Mouse (Mus musculus) myocyte (in vitro differentiated cells): Measurements from ENCODE around the gene Ncoa3. TPM values are rescaled to one million over a fixed set of nuclear protein-coding genes. Genes with fewer than 3 reads are reported as not detected.

Experiments used
- H3K27me3 ChIP-seq: one replicate; pipeline ENCODE4 v1.6.1; 2011; ENCODE audit not compliant: control insufficient read depth, insufficient read depth, insufficient read length
- H3K36me3 ChIP-seq: one replicate; pipeline ENCODE4 v1.6.1; 2011; ENCODE audit not compliant: control insufficient read depth, insufficient read depth
- H3K4me2 ChIP-seq: one replicate; pipeline ENCODE4 v1.6.1; 2011; ENCODE audit warnings: low read depth, control low read depth
- H3K4me3 ChIP-seq: one replicate; pipeline ENCODE4 v1.5.1; 2011; ENCODE audit warnings: mild to moderate bottlenecking, control low read depth, moderate library complexity
- H3K79me2 ChIP-seq: one replicate; pipeline ENCODE4 v1.6.1; 2011; ENCODE audit not compliant: control insufficient read depth, insufficient read depth
- H3ac ChIP-seq: one replicate; pipeline ENCODE4 v1.6.1; 2011; ENCODE audit not compliant: control insufficient read depth, insufficient read length
- CEBPB ChIP-seq: IDR thresholded peaks from 2 replicates; pipeline ENCODE4 v1.6.1; 2011; ENCODE audit warnings: mild to moderate bottlenecking, moderate library complexity; ENCODE audit not compliant: poor library complexity, insufficient read depth, severe bottlenecking
- E2F4 ChIP-seq: IDR thresholded peaks from one replicate; pipeline ENCODE4 v1.6.1; 2011; ENCODE audit warnings: mild to moderate bottlenecking, control low read depth, moderate library complexity; ENCODE audit not compliant: insufficient read depth
- MAX ChIP-seq: IDR thresholded peaks from one replicate; pipeline ENCODE4 v1.6.1; 2011; ENCODE audit warnings: low read depth, mild to moderate bottlenecking, control low read depth
- MYOD1 ChIP-seq, 3 experiments: IDR thresholded peaks; one replicate each; pipeline ENCODE4 v1.6.1; 2011; ENCODE audit warnings: control low read depth in 2 of 3, low read depth in 2 of 3, mild to moderate bottlenecking in 2 of 3, moderate library complexity in 1 of 3; ENCODE audit not compliant: insufficient read length in 2 of 3, control insufficient read depth in 1 of 3
- MYOG ChIP-seq, 3 experiments: IDR thresholded peaks; one replicate each; pipeline ENCODE4 v1.6.1; 2011; ENCODE audit warnings: control low read depth in 2 of 3, low read depth in 2 of 3, mild to moderate bottlenecking in 2 of 3; ENCODE audit not compliant: insufficient read length in 2 of 3, control insufficient read depth in 1 of 3, insufficient read depth in 1 of 3
- POLR2A ChIP-seq: IDR thresholded peaks from one replicate; pipeline ENCODE4 v1.6.1; 2011; ENCODE audit warnings: low read depth, mild to moderate bottlenecking, control low read depth, moderate library complexity; ENCODE audit not compliant: insufficient read length
- POLR2AphosphoS2 ChIP-seq: IDR thresholded peaks from one replicate; pipeline ENCODE4 v1.6.1; 2011; ENCODE audit warnings: low read depth, control low read depth; ENCODE audit not compliant: insufficient read length
- REST ChIP-seq: IDR thresholded peaks from one replicate; pipeline ENCODE4 v1.6.1; 2011; ENCODE audit warnings: mild to moderate bottlenecking, control low read depth, moderate library complexity; ENCODE audit not compliant: insufficient read depth, insufficient read length
- SRF ChIP-seq: IDR thresholded peaks from one replicate; pipeline ENCODE4 v1.6.1; 2011; ENCODE audit warnings: low read depth; ENCODE audit not compliant: control insufficient read depth, insufficient read length
- TCF12 ChIP-seq: IDR thresholded peaks from one replicate; pipeline ENCODE4 v1.6.1; 2011; ENCODE audit warnings: mild to moderate bottlenecking, control low read depth; ENCODE audit not compliant: poor library complexity, insufficient read depth, severe bottlenecking
- TCF3 ChIP-seq: IDR thresholded peaks from one replicate; pipeline ENCODE4 v1.6.1; 2011; ENCODE audit warnings: low read depth, control low read depth; ENCODE audit not compliant: insufficient read length
- USF1 ChIP-seq: IDR thresholded peaks from one replicate; pipeline ENCODE4 v1.6.1; 2011; ENCODE audit warnings: low read depth, mild to moderate bottlenecking, control low read depth, moderate library complexity
- polyA plus RNA-seq: library from polyadenylated mRNA; unstranded; fragments of >200 nt; fragmentation: generic; extraction: Trizol; gene quantifications from one replicate; pipeline ENCODE4 v1.2.1, GENCODE M21; 2012; ENCODE audit warnings: missing spikeins

Ncoa3 gene
- polyA plus RNA-seq, 1 experiment = 5.8 TPM

DNA sequence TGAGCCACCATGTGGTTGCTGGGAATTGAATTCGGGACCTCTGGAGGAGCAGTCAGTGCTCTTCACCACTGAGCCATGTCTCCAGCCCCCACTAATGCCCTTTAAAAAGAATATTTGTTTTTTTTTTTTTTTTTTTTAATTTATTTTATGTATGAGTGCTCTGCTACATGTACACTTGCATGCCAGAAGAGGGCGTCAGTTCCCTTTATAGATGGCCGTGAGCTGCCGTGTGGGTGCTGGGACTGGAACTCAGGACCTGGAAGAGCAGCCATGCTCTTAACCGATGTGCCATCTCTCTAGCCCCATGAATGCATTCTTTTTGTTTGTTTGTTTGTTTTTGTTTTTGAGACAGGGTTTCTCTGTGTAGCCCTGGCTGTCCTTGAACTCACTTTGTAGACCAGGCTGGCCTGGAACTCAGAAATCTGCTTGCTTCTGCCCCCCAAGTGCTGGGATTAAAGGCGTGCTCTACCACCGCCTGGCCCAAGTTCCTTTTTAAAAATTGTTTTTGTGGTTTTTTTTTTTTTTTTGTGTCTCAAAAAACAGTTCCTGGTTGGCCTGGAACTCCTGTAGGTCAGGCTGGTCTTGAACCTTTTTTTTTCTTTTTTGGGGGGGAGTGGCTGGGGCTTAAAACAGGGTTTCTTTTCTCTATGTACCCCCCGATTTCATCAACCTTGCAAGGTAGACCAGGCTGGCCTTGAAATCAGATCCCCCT lies 5.0 kb downstream of the Ncoa3 start:
- Histone ChIP-seq H3ac (no peak overlapping the region), H3K4me3 (no peak overlapping the region), H3K79me2 (peaks cover 75% of the 10 kb centered on the region), H3K36me3 (no peaks in the 10 kb centered on the region), H3K4me2 (no peak overlapping the region), H3K27me3 (no peaks in the 10 kb centered on the region)
- TF ChIP-seq E2F4 (no peak), REST (no peak), MYOG (IDR thresholded peaks at IDR 0.05; ENCODE audit: control insufficient read depth in 1 of 3, insufficient read depth in 1 of 3, insufficient read length in 2 of 3, low read depth in 2 of 3) (no peak), TCF12 (no peak), MAX (no peak), SRF (no peak), MYOD1 (IDR thresholded peaks at IDR 0.05; ENCODE audit: control insufficient read depth in 1 of 3, insufficient read length in 2 of 3, low read depth in 2 of 3) (no peak), CEBPB (no peak), POLR2A (no peak), TCF3 (no peak), POLR2AphosphoS2 (no peak), USF1 (no peak)

DNA sequence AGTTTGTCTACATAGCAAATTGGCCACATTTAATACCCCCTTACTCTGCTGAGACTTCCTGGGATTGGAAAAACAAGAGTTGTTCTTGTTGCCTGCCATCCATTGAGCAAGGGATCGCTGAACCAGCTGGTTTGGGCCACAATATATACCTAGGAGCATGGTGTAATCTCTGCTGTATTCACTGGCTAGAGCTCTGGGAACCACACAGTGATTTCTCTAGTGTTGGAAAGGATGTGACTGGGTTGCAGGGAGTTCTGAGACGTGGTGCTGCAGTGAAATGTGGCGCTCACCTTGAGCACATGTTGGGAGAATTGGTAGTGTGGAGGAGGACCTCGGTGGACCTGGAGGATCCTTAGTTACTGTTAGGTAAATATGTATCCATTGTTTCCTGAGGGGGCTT lies 6.5 kb downstream of the Ncoa3 start:
- H3ac ChIP-seq = no peak overlapping the region
- no peak overlapping the region for H3K4me3 ChIP-seq
- no peaks in the 10 kb centered on the region for H3K36me3 ChIP-seq
- no peaks in the 10 kb centered on the region for H3K27me3 ChIP-seq
- no peak overlapping the region for H3K4me2 ChIP-seq
- TF ChIP-seq USF1 = no peak
- no peak for TF ChIP-seq SRF
- TF ChIP-seq REST = no peak
- H3K79me2 ChIP-seq = peaks cover 77% of the 10 kb centered on the region

DNA sequence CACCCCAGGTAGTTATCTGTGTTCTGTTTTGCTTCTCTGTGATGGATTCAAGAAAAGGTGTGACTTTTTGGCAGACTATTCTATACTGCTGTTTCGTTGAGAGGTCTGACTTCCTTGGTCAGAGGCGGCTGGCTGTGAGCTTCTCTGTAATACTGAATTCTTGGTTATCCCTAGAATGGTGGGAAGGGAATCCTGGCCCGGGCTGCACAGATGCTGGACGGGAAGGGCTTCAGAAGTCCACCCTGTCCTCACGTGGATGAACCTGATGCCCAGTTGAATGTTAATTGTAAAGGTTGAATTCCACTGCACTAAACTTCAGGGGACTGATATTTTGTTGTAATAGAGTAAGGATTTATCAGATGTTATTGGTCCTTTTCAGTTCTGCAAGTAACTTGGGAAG lies 7.4 kb downstream of the Ncoa3 start:
- no peak overlapping the region for H3ac ChIP-seq
- H3K4me3 ChIP-seq = no peak overlapping the region
- TF ChIP-seq POLR2AphosphoS2 (no peak), TCF12 (no peak), CEBPB (no peak), SRF (no peak), TCF3 (no peak), POLR2A (no peak), MYOG (IDR thresholded peaks at IDR 0.05; ENCODE audit: control insufficient read depth in 1 of 3, insufficient read depth in 1 of 3, insufficient read length in 2 of 3, low read depth in 2 of 3) (no peak), USF1 (no peak), MAX (no peak)
- no peaks in the 10 kb centered on the region for H3K36me3 ChIP-seq
- H3K4me2 ChIP-seq = no peak overlapping the region
- no peaks in the 10 kb centered on the region for H3K27me3 ChIP-seq
- H3K79me2 ChIP-seq = peaks cover 77% of the 10 kb centered on the region

DNA sequence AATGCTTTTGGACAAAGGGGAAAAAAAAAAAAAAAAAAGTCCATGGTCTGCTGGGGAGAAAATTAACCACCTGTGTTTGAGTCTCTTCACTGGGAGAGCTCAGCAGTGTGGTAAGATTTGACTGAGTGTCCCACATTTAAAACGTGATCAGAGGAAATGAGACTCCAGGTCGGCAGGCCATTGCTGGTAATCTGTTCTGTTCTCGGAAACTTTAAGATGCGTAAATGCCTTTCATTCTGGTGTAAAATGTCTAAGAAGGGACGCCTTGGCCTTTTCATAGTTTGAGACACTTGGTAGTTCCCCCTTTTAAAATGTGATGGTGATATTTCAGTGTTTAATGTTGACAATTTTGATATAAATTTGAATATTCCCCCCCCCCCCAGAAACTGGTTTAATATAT lies 7.8 kb downstream of the Ncoa3 start:
- no peak for TF ChIP-seq MYOD1 (IDR thresholded peaks at IDR 0.05; ENCODE audit: control insufficient read depth in 1 of 3, insufficient read length in 2 of 3, low read depth in 2 of 3)
- no peak for TF ChIP-seq CEBPB
- no peak for TF ChIP-seq POLR2AphosphoS2
- TF ChIP-seq REST = no peak
- TF ChIP-seq TCF3 = no peak
- no peak for TF ChIP-seq USF1
- TF ChIP-seq MAX = no peak
- no peak for TF ChIP-seq E2F4
- TF ChIP-seq MYOG (IDR thresholded peaks at IDR 0.05; ENCODE audit: control insufficient read depth in 1 of 3, insufficient read depth in 1 of 3, insufficient read length in 2 of 3, low read depth in 2 of 3) = no peak
- TF ChIP-seq SRF = no peak
- no peak for TF ChIP-seq POLR2A
- no peak for TF ChIP-seq TCF12
- no peak overlapping the region for H3ac ChIP-seq
- H3K4me2 ChIP-seq = no peak overlapping the region

DNA sequence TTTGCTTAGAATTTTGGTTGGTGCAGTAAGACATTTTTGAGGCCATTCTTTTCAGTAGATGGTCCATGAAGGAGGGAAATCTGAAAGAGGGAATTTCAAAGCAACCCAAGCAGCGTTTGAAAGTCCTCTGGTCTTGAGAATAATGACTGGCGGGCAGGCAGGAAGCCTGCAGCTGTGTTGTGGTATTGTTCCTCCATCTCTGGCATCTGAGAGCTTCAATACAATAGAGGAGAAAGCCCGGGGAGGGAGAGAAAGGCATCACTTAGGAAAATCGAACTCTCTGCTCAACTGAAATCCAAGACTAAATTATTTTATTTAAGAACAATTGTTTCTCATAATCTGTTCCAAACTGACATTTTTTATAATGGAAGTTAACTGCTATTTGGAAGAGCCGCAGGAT lies 8.3 kb downstream of the Ncoa3 start:
- Histone ChIP-seq H3K4me2 (no peak overlapping the region), H3K36me3 (no peaks in the 10 kb centered on the region), H3ac (no peak overlapping the region), H3K27me3 (no peaks in the 10 kb centered on the region), H3K79me2 (peaks cover 77% of the 10 kb centered on the region), H3K4me3 (no peak overlapping the region)
- no peak for TF ChIP-seq POLR2AphosphoS2
- no peak for TF ChIP-seq MAX
- no peak for TF ChIP-seq SRF
- no peak for TF ChIP-seq TCF12
- TF ChIP-seq TCF3 = no peak
- no peak for TF ChIP-seq REST
- TF ChIP-seq E2F4 = no peak
- no peak for TF ChIP-seq MYOG (IDR thresholded peaks at IDR 0.05; ENCODE audit: control insufficient read depth in 1 of 3, insufficient read depth in 1 of 3, insufficient read length in 2 of 3, low read depth in 2 of 3)
- TF ChIP-seq CEBPB = no peak
- no peak for TF ChIP-seq POLR2A
- no peak for TF ChIP-seq MYOD1 (IDR thresholded peaks at IDR 0.05; ENCODE audit: control insufficient read depth in 1 of 3, insufficient read length in 2 of 3, low read depth in 2 of 3)
- no peak for TF ChIP-seq USF1

More for the DNA sequence above, 7.8 kb downstream of the Ncoa3 start:
- Histone ChIP-seq H3K79me2 (peaks cover 76% of the 10 kb centered on the region), H3K36me3 (no peaks in the 10 kb centered on the region), H3K4me3 (no peak overlapping the region), H3K27me3 (no peaks in the 10 kb centered on the region)
